Mouse (Mus musculus): Measurements from ENCODE around the gene Frmd6.
A peak's percentile ranks its signal among the peaks of the same experiment; 100 is the strongest.

Frmd6 gene

GRCm38 (mm10) chr12:70897434-70897833, 72.1 kb downstream of the Frmd6 start:
- DNase-seq (ENCODE audit: low spot score in 2 of 2): no peak

- DNase-seq (ENCODE audit: low spot score in 2 of 2): no peak
Measured at GRCm38 (mm10) chr12:70898450-70898849, 73.1 kb downstream of the Frmd6 start.

GRCm38 (mm10) chr12:70904471-70904870, 79.2 kb downstream of the Frmd6 start:
- no peak for DNase-seq (ENCODE audit: low spot score in 2 of 2)

GRCm38 (mm10) chr12:70906867-70907266, 81.6 kb downstream of the Frmd6 start:
- no peak for DNase-seq (ENCODE audit: low spot score in 2 of 2)

GRCm38 (mm10) chr12:70907651-70908050, 82.3 kb downstream of the Frmd6 start:
- no peak for DNase-seq (ENCODE audit: low spot score in 2 of 2)

- DNase-seq (ENCODE audit: low spot score in 2 of 2): no peak
Measured at GRCm38 (mm10) chr12:70908076-70908475, 82.8 kb downstream of the Frmd6 start.

GRCm38 (mm10) chr12:70910241-70910720, 85.0 kb downstream of the Frmd6 start:
- DNase-seq (ENCODE audit: low spot score in 2 of 2): peak; percentile 79 to 81

- DNase-seq (ENCODE audit: low spot score in 2 of 2): peak; percentile 78 to 88
Measured at GRCm38 (mm10) chr12:70911029-70911428, 85.7 kb downstream of the Frmd6 start.

GRCm38 (mm10) chr12:70911676-70912379, 86.5 kb downstream of the Frmd6 start:
- no peak for DNase-seq (ENCODE audit: low spot score in 2 of 2)

GRCm38 (mm10) chr12:70913429-70913828, 88.1 kb downstream of the Frmd6 start:
- DNase-seq (ENCODE audit: low spot score in 2 of 2): peak in 1 of 2 experiments; percentile 51

GRCm38 (mm10) chr12:70914387-70914786, 89.1 kb downstream of the Frmd6 start:
- peak in 1 of 2 experiments; percentile 67 for DNase-seq (ENCODE audit: low spot score in 2 of 2)

GRCm38 (mm10) chr12:70929781-70930180, 104.5 kb downstream of the Frmd6 start:
- DNase-seq (ENCODE audit: low spot score in 2 of 2): no peak

- peak; percentile 53 to 67 for DNase-seq (ENCODE audit: low spot score in 2 of 2)
Measured at GRCm38 (mm10) chr12:70937150-70937549, 111.8 kb downstream of the Frmd6 start.

GRCm38 (mm10) chr12:70937571-70938384, 112.5 kb downstream of the Frmd6 start, which contains the start of gene Actr10:
Gene Actr10, plus strand, starts transcription at chr12:70937857.
- DNase-seq (ENCODE audit: low spot score in 2 of 2): peak; percentile 97

GRCm38 (mm10) chr12:70940806-70941205, 115.5 kb downstream of the Frmd6 start:
- no peak for DNase-seq (ENCODE audit: low spot score in 2 of 2)

GRCm38 (mm10) chr12:70944181-70944580, 118.9 kb downstream of the Frmd6 start:
- DNase-seq (ENCODE audit: low spot score in 2 of 2): no peak

GRCm38 (mm10) chr12:70946585-70947256, 121.4 kb downstream of the Frmd6 start:
- DNase-seq (ENCODE audit: low spot score in 2 of 2): no peak
